8 mouse cellular contexts compared by ENCODE assay signal in genomic region chr9:44905620-44906019, GRCm38 (mm10). TPM values are rescaled to one million over a fixed set of nuclear protein-coding genes. Genes with fewer than 3 reads are reported as not detected.
DNase-seq lines count a peak whose midpoint lies in the region; ATAC-seq lines count a peak whose summit lies in the region.

No protein-coding gene starts in this region.

- no peaks in the 10 kb centered on the region for H3K27me3 ChIP-seq in heart, embryonic 13.5 days (replicated peaks)
- no peaks in the 10 kb centered on the region for H3K27me3 ChIP-seq in kidney, embryonic 14.5 days (ENCODE audit: control insufficient read depth, insufficient read depth, low read length)
- no peaks in the 10 kb centered on the region for H3K27me3 ChIP-seq in intestine, embryonic 16.5 days (replicated peaks; ENCODE audit: control insufficient read depth, insufficient read depth, low read length)

- ATAC-seq in heart, embryonic 13.5 days (ENCODE audit: extremely low read depth, insufficient number of reproducible peaks, low FRiP score, low TSS enrichment): peak; percentile 45; the same call in 1 of the 2 replicates
- ATAC-seq in kidney, embryonic 14.5 days (ENCODE audit: low FRiP score, low TSS enrichment): no peak
- no peak for ATAC-seq in intestine, embryonic 16.5 days

- H3K27ac ChIP-seq in heart, embryonic 13.5 days (replicated peaks): peak overlapping the region; percentile 81
- no peak overlapping the region for H3K27ac ChIP-seq in kidney, embryonic 14.5 days (ENCODE audit: low read depth, low read length)
- H3K27ac ChIP-seq in intestine, embryonic 16.5 days (ENCODE audit: low read length): no peak overlapping the region

- 43% methylated on average over 4 of the region's 4 CpGs for WGBS in heart, embryonic 13.5 days
- WGBS in kidney, embryonic 14.5 days: 83% methylated on average over 4 of the region's 4 CpGs
- 66% methylated on average over 4 of the region's 4 CpGs for WGBS in intestine, embryonic 16.5 days

- H3K4me1 ChIP-seq in heart, embryonic 13.5 days: peaks cover 25% of the 10 kb centered on the region
- H3K4me1 ChIP-seq in kidney, embryonic 14.5 days (ENCODE audit: control insufficient read depth, insufficient read depth, low read length): no peaks in the 10 kb centered on the region
- H3K4me1 ChIP-seq in intestine, embryonic 16.5 days (ENCODE audit: control insufficient read depth, insufficient read depth, low read length): no peaks in the 10 kb centered on the region

- H3K36me3 ChIP-seq in heart, embryonic 13.5 days: peaks cover 9% of the 10 kb centered on the region
- peaks cover 4% of the 10 kb centered on the region; the same call in 1 of the 2 replicates for H3K36me3 ChIP-seq in kidney, embryonic 14.5 days (ENCODE audit: control insufficient read depth, insufficient read depth, low read length)
- 0 out of 2 replicates have a peak, but pooled peaks cover 2% of the 10 kb centered on the region for H3K36me3 ChIP-seq in intestine, embryonic 16.5 days (ENCODE audit: control insufficient read depth, insufficient read depth, low read length)

- peak; percentile 65 for DNase-seq in gastrocnemius, adult 18-20 months (ENCODE audit: low spot score)
- no peak for DNase-seq in gastrocnemius, postnatal 10 days
- peak; percentile 63 for DNase-seq in cerebellum, adult 9-11 months
- DNase-seq in left cerebral cortex, postnatal 36 days (ENCODE audit: low spot score in 2 of 2): peak; percentile 78 to 83
- DNase-seq in kidney, postnatal 10 days: no peak

- peak overlapping the region; percentile 48 for H3K4me2 ChIP-seq in heart, embryonic 13.5 days
- H3K4me2 ChIP-seq in kidney, embryonic 14.5 days (replicated peaks; ENCODE audit: low read depth, low read length): no peak overlapping the region
- H3K4me2 ChIP-seq in intestine, embryonic 16.5 days (ENCODE audit: low read depth, low read length): no peak overlapping the region

- H3K4me3 ChIP-seq in heart, embryonic 13.5 days: 0 out of 2 replicates have a peak overlapping the region, but pooled peaks have one; percentile 8
- H3K4me3 ChIP-seq in kidney, embryonic 14.5 days (ENCODE audit: low read length): no peak overlapping the region
- no peak overlapping the region for H3K4me3 ChIP-seq in intestine, embryonic 16.5 days (ENCODE audit: low read length)

- intact Hi-C loops in left cerebral cortex, postnatal 36 days (cut with DNase I): loop anchor here (1.0 kb wide), 1 partner anchor 22 kb away; no protein-coding TSS in a partner anchor

- H3K9me3 ChIP-seq in heart, embryonic 13.5 days: no peaks in the 10 kb centered on the region
- no peaks in the 10 kb centered on the region for H3K9me3 ChIP-seq in kidney, embryonic 14.5 days (ENCODE audit: control insufficient read depth, low read length)
- H3K9me3 ChIP-seq in intestine, embryonic 16.5 days (ENCODE audit: control insufficient read depth, low read length): no peaks in the 10 kb centered on the region

- H3K9ac ChIP-seq in heart, embryonic 13.5 days: 0 out of 2 replicates have a peak overlapping the region, but pooled peaks have one; percentile 19
- H3K9ac ChIP-seq in kidney, embryonic 14.5 days (ENCODE audit: low read depth, low read length): no peak overlapping the region
- no peak overlapping the region for H3K9ac ChIP-seq in intestine, embryonic 16.5 days (ENCODE audit: low read depth, low read length)

RNA-seq across cellular contexts. Expression of gene Atp5l, which starts 14.9 kb away (rescaled TPM):
- 100 to 1,000 TPM; 671 to 820 TPM for total RNA-seq in gastrocnemius, adult 18-20 months (2021)
- total RNA-seq in gastrocnemius, postnatal 10 days (2021): 100 to 1,000 TPM; 647 to 794 TPM
- 1,009 and 1,200 TPM in 2 replicates for polyA plus RNA-seq in heart, embryonic 13.5 days (2015; fragmentation: Nextera tagmentation; extraction: Ambion mirVana)
- total RNA-seq in left cerebral cortex, postnatal 36 days (2021): 100 to 1,000 TPM; 303 to 311 TPM
- 674 and 931 TPM in 2 replicates for polyA plus RNA-seq in kidney, embryonic 14.5 days (2014; fragmentation: Nextera tagmentation; extraction: Ambion mirVana)
- polyA plus RNA-seq in intestine, embryonic 16.5 days (2015; fragmentation: Nextera tagmentation; extraction: Ambion mirVana): 937 and 949 TPM in 2 replicates

RNA-seq across cellular contexts. Expression of gene Kmt2a, which starts 24.5 kb away (rescaled TPM):
- 10 to 100 TPM; 16.4 to 19.5 TPM for total RNA-seq in gastrocnemius, adult 18-20 months (2021)
- total RNA-seq in gastrocnemius, postnatal 10 days (2021): 10 to 100 TPM; 15.1 to 21.3 TPM
- polyA plus RNA-seq in heart, embryonic 13.5 days (2015; fragmentation: Nextera tagmentation; extraction: Ambion mirVana): 6.1 and 6.5 TPM in 2 replicates
- total RNA-seq in left cerebral cortex, postnatal 36 days (2021): 10 to 100 TPM; 52.2 to 79.3 TPM
- 14.9 and 15.2 TPM in 2 replicates for polyA plus RNA-seq in kidney, embryonic 14.5 days (2014; fragmentation: Nextera tagmentation; extraction: Ambion mirVana)
- 5.3 and 7.7 TPM in 2 replicates for polyA plus RNA-seq in intestine, embryonic 16.5 days (2015; fragmentation: Nextera tagmentation; extraction: Ambion mirVana)

RNA-seq across cellular contexts. Expression of gene Ube4a, which starts 59.8 kb away (rescaled TPM):
- total RNA-seq in gastrocnemius, adult 18-20 months (2021): 10 to 100 TPM; 39.8 to 48.4 TPM
- total RNA-seq in gastrocnemius, postnatal 10 days (2021): 10 to 100 TPM; 30.5 to 34.3 TPM
- polyA plus RNA-seq in heart, embryonic 13.5 days (2015; fragmentation: Nextera tagmentation; extraction: Ambion mirVana): 15.9 and 17.4 TPM in 2 replicates
- total RNA-seq in left cerebral cortex, postnatal 36 days (2021): 10 to 100 TPM; 60.9 to 78.5 TPM
- polyA plus RNA-seq in kidney, embryonic 14.5 days (2014; fragmentation: Nextera tagmentation; extraction: Ambion mirVana): 25.6 and 38.2 TPM in 2 replicates
- polyA plus RNA-seq in intestine, embryonic 16.5 days (2015; fragmentation: Nextera tagmentation; extraction: Ambion mirVana): 23.0 and 23.9 TPM in 2 replicates

Comparison
In these comparisons a context has a peak if more than half of its experiments do, and no peak if none do; other contexts are left out.
1. DNase-seq: peak in gastrocnemius, adult 18-20 months (single experiment), cerebellum, adult 9-11 months (single experiment) and left cerebral cortex, postnatal 36 days (2 of 2); none in gastrocnemius, postnatal 10 days (single experiment) and kidney, postnatal 10 days (single experiment).